Mouse (Mus musculus) midbrain, embryonic 12.5 days (tissue): Measurements from ENCODE around the gene Gm45021. TPM values are rescaled to one million over a fixed set of nuclear protein-coding genes. Genes with fewer than 3 reads are reported as not detected.
A peak's percentile ranks its signal among the peaks of the same experiment; 100 is the strongest.

Source experiments
- ATAC-seq: fragments of 200-750 bp; cut with Nextera tagmentation; 2 replicates; pipeline ENCODE4 v1.8.0; 2017; ENCODE audit warnings: low read depth, moderate TSS enrichment, moderate library complexity; ENCODE audit not compliant: low FRiP score
- H3K27ac ChIP-seq: fragments of 300-500 bp; sonication (generic); replicated peaks from 2 replicates; pipeline ENCODE4 v1.5.1; 2016; ENCODE audit warnings: mild to moderate bottlenecking
- H3K27me3 ChIP-seq: fragments of 300-500 bp; sonication (generic); 2 replicates; pipeline ENCODE4 v1.6.1; 2016; ENCODE audit warnings: mild to moderate bottlenecking
- H3K36me3 ChIP-seq: fragments of 300-500 bp; sonication (generic); 2 replicates; pipeline ENCODE4 v1.6.1; 2016
- H3K4me1 ChIP-seq: fragments of 300-500 bp; sonication (generic); 2 replicates; pipeline ENCODE4 v1.6.1; 2016
- H3K4me2 ChIP-seq: fragments of 300-500 bp; sonication (generic); replicated peaks from 2 replicates; pipeline ENCODE4 v1.6.1; 2016; ENCODE audit warnings: mild to moderate bottlenecking, moderate library complexity
- H3K4me3 ChIP-seq: fragments of 300-500 bp; sonication (generic); 2 replicates; pipeline ENCODE4 v1.5.1; 2016; ENCODE audit warnings: mild to moderate bottlenecking
- H3K9ac ChIP-seq: fragments of 300-500 bp; sonication (generic); replicated peaks from 2 replicates; pipeline ENCODE4 v1.6.1; 2016; ENCODE audit warnings: mild to moderate bottlenecking, moderate library complexity
- H3K9me3 ChIP-seq: fragments of 300-500 bp; sonication (generic); 2 replicates; pipeline ENCODE4 v1.6.1; 2016; ENCODE audit warnings: mild to moderate bottlenecking
- WGBS: fragments of 180-500 bp; shearing (Covaris S2); methylation state at CpG from one replicate; pipeline ENCODE4 v1.1.7; 2016; 5-methylcytosine and 5-hydroxymethylcytosine counted together
- polyA plus RNA-seq: library from polyadenylated mRNA; unstranded; fragments of >200 nt; fragmentation: Nextera tagmentation; extraction: Ambion mirVana; gene quantifications from 2 replicates; pipeline ENCODE4 v1.2.1, GENCODE M21; 2016

The Gm45021 gene
- polyA plus RNA-seq, 1 experiment from 2014 or later, result not detected

DNA sequence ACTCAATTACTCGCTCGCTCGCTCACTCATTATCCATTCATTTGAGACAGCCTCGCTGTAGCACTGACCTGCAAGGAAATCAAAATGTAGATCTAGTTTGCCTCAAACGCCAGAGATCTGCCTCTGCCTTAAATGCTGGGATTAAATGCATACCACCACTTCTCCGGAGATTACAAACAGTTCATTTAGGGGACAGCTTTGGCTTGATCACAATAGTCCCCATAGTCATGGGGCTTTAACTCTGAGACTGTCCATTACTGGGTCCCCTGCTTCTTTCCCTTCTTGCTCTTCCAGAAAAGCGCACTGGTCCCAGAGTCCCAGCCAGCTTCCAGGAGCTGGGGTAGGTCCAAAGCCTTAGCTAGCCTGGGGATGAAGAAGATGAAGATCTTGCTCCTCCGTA, 37.1 kb downstream of the Gm45021 start, which contains the start of gene AI854703:
Gene AI854703 (plus strand): TSS at position 301 of the 400 bp plus-strand sequence.
- H3K4me1 ChIP-seq, result peaks cover 20% of the 10 kb centered on the region
- H3K4me3 ChIP-seq, result peak within 1 kb of the TSS; percentile 44
- no peak within 1 kb of the TSS for H3K27ac ChIP-seq
- peak within 1 kb of the TSS; percentile 40 for H3K9ac ChIP-seq
- 24% methylated on average over 8 of the region's 8 CpGs for WGBS
- H3K36me3 ChIP-seq, result peaks cover 3% of the 10 kb centered on the region; the same call in 1 of the 2 replicates
- ATAC-seq, result no peak
- peaks cover 58% of the 10 kb centered on the region for H3K27me3 ChIP-seq
- peak within 1 kb of the TSS; percentile 71 for H3K4me2 ChIP-seq
- no peaks in the 10 kb centered on the region for H3K9me3 ChIP-seq

DNA sequence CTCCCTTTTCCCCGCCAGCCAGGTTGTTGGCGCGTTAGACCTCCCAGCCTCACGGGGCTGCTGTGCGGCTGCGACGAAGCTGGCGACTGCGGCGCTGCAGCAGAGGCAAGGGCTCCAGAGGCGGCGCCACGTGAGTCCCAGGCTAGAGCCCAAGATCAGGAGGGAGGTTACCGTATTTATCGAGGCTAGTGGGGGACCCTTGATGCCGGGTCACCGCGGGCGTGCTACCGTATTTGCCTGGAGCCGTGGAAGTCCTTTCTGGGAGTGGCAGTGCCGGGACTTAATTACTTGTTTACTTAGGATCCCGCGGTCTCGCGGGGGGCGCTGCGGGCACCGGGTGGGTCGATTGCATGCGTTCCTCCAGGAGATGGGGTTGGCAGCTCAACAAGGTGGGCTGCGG, 37.6 kb downstream of the Gm45021 start:
- under 1% methylated on average over 32 of the region's 32 CpGs for WGBS
- no peaks in the 10 kb centered on the region for H3K36me3 ChIP-seq
- no peak overlapping the region for H3K27ac ChIP-seq
- peak; percentile 41 for ATAC-seq
- H3K4me3 ChIP-seq, result peak overlapping the region; percentile 44
- H3K27me3 ChIP-seq, result peaks cover 58% of the 10 kb centered on the region
- peak overlapping the region; percentile 71 for H3K4me2 ChIP-seq
- H3K9me3 ChIP-seq, result no peaks in the 10 kb centered on the region
- peak overlapping the region; percentile 40 for H3K9ac ChIP-seq
- peaks cover 20% of the 10 kb centered on the region for H3K4me1 ChIP-seq

DNA sequence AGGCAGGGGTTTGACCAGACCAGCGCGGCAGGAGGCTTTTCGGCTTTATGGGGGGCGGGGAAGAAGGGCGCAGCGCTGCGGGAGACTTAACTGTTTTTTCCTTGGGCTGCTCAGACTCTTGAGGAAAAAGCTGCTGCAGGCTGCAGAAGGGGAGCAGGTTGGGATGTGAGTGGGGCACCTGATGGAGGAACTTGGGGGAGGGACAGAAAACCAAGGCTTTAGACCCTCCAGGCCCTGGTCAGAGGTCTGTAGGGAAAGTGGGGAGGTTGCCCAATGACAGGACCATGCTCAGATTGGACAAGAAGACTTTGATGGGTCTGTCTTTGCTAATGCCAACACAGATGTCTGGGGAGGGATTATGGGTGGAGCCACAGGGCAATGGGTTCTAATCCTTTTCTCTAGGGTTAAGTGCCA, 38.1 kb downstream of the Gm45021 start:
- Histone ChIP-seq H3K9me3 (no peaks in the 10 kb centered on the region), H3K27me3 (peaks cover 58% of the 10 kb centered on the region), H3K4me2 (peak overlapping the region; percentile 71), H3K27ac (no peak overlapping the region), H3K36me3 (no peaks in the 10 kb centered on the region), H3K4me1 (peaks cover 20% of the 10 kb centered on the region), H3K4me3 (peak overlapping the region; percentile 44), H3K9ac (peak overlapping the region; percentile 40; the same call in 1 of the 2 replicates)
- WGBS, result 4% methylated on average over 7 of the region's 7 CpGs
- no peak for ATAC-seq

- no peak overlapping the region for H3K4me2 ChIP-seq
- H3K27ac ChIP-seq, result no peak overlapping the region
- 83% methylated on average over 3 of the region's 3 CpGs for whole genome bisulfite sequencing
- no peak for ATAC-seq
- peaks cover 58% of the 10 kb centered on the region for H3K27me3 ChIP-seq
- H3K4me1 ChIP-seq, result peaks cover 20% of the 10 kb centered on the region
- no peak overlapping the region for H3K4me3 ChIP-seq
- H3K9ac ChIP-seq, result no peak overlapping the region
- H3K9me3 ChIP-seq, result no peaks in the 10 kb centered on the region
- no peaks in the 10 kb centered on the region for H3K36me3 ChIP-seq
Observed at GRCm38 (mm10) chr6:48628377-48628776, 39.0 kb downstream of the Gm45021 start.

DNA sequence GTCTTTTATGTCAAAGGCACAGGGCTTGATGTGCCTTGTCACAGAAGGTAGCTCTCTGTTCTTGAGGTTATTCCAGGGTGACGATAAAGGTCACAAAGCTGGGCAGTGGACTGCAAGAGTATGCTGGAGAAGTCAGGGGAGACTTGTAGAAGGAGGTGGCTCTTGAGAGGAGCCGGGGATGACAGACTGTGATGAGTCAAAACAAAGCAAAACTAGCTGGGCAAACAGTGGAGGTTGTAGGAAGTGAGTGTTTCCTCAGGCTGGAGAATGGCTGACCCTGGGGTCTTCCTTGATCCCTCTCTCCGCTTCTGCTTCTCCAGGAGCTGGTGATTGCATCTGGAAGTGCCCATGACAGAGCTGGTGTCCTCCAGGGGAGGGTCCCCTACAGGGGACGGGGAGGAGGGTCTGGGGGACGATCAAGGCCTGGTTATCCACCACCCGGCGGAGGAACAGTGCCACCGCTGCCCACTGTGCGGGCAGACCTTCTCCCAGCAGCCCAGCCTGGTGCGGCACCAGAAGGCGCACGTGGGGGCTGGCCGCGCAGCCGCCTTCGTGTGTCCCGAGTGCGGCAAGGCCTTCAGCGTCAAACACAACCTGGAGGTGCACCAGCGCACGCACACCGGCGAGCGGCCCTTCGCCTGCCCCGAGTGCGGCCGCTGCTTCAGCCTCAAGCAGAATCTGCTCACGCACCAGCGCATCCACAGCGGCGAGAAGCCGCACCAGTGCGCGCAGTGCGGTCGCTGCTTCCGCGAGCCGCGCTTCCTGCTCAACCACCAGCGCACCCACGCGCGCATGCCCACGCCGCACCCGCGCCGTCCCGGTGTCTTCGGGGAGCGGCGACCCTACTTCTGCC, 39.6 kb downstream of the Gm45021 start:
- H3K27me3 ChIP-seq, result peaks cover 58% of the 10 kb centered on the region
- H3K9ac ChIP-seq, result peak overlapping the region; percentile 34; the same call in 1 of the 2 replicates
- WGBS, result 11% methylated on average over 51 of the region's 54 CpGs
- H3K9me3 ChIP-seq, result no peaks in the 10 kb centered on the region
- H3K27ac ChIP-seq, result no peak overlapping the region
- peak overlapping the region; percentile 45 for H3K4me3 ChIP-seq
- H3K36me3 ChIP-seq, result no peaks in the 10 kb centered on the region
- ATAC-seq, result peak; percentile 47; the same call in 1 of the 2 replicates
- peak overlapping the region; percentile 67 for H3K4me2 ChIP-seq
- H3K4me1 ChIP-seq, result peaks cover 20% of the 10 kb centered on the region

- H3K9ac ChIP-seq, result peak overlapping the region; percentile 34; the same call in 1 of the 2 replicates
- no peaks in the 10 kb centered on the region for H3K36me3 ChIP-seq
- peaks cover 58% of the 10 kb centered on the region for H3K27me3 ChIP-seq
- peak overlapping the region; percentile 45 for H3K4me3 ChIP-seq
- peak; percentile 19; the same call in 1 of the 2 replicates for ATAC-seq
- H3K4me2 ChIP-seq, result peak overlapping the region; percentile 67
- 22% methylated on average over 13 of the region's 13 CpGs for WGBS
- no peaks in the 10 kb centered on the region for H3K9me3 ChIP-seq
- no peak overlapping the region for H3K27ac ChIP-seq
- H3K4me1 ChIP-seq, result peaks cover 20% of the 10 kb centered on the region
Observed at GRCm38 (mm10) chr6:48629661-48630034, 40.2 kb downstream of the Gm45021 start.

DNA sequence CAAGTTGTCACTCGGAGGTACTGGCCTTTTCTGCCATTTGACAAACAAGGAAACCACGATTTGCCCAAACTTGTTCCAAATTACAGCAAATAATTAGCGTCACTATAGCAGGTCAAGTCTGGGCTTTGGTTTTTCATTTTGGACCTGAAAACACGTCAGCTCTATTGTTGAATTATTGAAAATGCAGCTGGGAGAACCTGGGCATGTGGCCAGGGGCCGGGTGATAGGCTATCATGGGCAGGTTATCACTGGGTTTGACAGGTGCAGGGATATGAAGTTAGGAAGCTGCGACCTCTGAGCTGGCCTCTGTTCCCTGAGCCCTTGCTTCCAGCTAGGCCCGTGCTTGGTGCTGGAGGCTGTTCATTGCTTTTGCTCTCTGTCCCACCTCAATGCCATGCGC, 41.4 kb downstream of the Gm45021 start:
- Histone ChIP-seq H3K27ac (no peak overlapping the region), H3K9me3 (no peaks in the 10 kb centered on the region), H3K27me3 (peaks cover 49% of the 10 kb centered on the region), H3K9ac (no peak overlapping the region), H3K36me3 (no peaks in the 10 kb centered on the region), H3K4me3 (no peak overlapping the region), H3K4me1 (peaks cover 20% of the 10 kb centered on the region), H3K4me2 (no peak overlapping the region)
- 92% methylated on average over 8 of the region's 8 CpGs for WGBS
- ATAC-seq, result no peak

DNA sequence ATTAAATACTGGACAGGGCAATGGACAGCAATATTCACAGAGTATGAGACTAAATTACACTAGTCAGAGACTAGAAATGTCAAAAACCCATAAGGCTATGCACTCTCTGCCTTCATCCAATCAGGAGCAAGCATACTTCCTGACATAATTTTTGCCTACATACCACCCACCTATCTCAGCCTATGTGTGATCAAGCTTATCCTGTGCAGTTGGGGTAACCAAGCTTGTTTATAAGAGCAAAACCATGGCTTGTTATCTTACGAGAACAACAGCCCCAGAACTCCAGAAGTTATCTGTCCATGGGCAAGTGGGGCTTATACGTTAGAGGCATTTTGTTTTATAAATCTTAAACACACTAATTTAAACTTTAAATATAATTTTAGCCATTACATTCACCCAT, 45.7 kb downstream of the Gm45021 start:
- Histone ChIP-seq H3K4me1 (no peaks in the 10 kb centered on the region), H3K4me2 (no peak overlapping the region), H3K27ac (no peak overlapping the region), H3K36me3 (no peaks in the 10 kb centered on the region), H3K9me3 (no peaks in the 10 kb centered on the region), H3K9ac (no peak overlapping the region), H3K27me3 (peaks cover 9% of the 10 kb centered on the region), H3K4me3 (no peak overlapping the region)
- no peak for ATAC-seq
- WGBS, result 88% methylated on average over 2 of the region's 2 CpGs

DNA sequence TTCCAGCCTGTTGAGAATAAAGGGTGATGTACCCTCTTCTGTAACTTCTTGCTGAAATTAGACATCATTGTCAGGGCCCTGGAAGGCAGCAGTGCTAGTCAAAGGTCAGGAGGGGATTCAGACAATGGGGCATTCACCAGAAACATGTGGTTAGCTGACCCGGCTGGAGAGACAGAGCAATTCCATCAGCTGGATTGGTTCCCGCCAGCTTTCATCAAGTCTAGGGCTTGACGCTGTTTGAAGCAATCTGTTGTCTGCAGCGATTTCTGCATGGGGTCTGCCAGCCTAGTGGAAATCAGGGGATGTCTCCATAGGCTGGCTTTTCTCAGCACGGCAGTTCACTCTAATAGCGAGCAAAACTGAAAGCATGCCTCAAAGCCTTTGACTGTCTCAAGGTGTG, 47.1 kb downstream of the Gm45021 start:
- H3K4me2 ChIP-seq, result no peak overlapping the region
- no peaks in the 10 kb centered on the region for H3K9me3 ChIP-seq
- H3K36me3 ChIP-seq, result no peaks in the 10 kb centered on the region
- H3K27me3 ChIP-seq, result no peaks in the 10 kb centered on the region
- H3K4me3 ChIP-seq, result no peak overlapping the region
- 43% methylated on average over 6 of the region's 6 CpGs for WGBS
- ATAC-seq, result no peak
- H3K9ac ChIP-seq, result no peak overlapping the region
- H3K4me1 ChIP-seq, result no peaks in the 10 kb centered on the region
- H3K27ac ChIP-seq, result no peak overlapping the region

DNA sequence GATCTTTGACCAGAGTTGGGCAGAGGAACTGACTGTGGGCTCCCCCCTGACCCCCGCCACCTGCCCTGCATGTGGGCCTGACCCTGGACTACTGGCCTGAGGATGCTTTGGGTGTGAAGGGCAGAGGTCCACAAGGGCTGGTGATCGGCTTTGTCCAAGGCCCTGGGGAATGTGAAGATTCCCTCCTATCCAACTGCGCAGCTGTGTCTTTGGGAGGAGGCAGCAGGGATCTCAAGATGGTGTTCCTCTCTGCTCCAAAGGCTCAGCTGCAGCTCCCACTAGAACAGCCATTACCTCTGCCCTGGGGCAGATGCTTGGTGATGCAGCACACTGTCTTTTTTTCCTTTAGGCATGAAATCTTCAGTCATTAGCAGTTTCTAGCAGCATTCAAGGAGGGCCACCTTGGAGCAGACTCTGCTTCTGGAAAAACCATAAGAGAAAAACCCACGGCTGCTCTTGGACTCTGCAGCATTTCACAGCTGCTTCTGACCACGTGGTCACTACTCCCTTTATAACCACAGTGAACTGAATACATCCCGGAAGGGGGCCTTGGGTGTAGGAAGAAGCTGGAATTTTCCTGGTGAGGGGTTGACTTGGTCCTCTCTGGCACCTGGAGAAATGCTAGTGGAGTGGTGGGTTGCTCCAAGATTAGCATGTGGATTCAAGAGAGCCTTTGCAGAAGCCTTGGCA, 48.5 kb downstream of the Gm45021 start:
- no peak overlapping the region for H3K9ac ChIP-seq
- no peaks in the 10 kb centered on the region for H3K4me1 ChIP-seq
- H3K27me3 ChIP-seq, result no peaks in the 10 kb centered on the region
- no peak overlapping the region for H3K4me3 ChIP-seq
- H3K4me2 ChIP-seq, result no peak overlapping the region
- H3K36me3 ChIP-seq, result no peaks in the 10 kb centered on the region
- H3K9me3 ChIP-seq, result no peaks in the 10 kb centered on the region
- no peak for ATAC-seq
- 68% methylated on average over 6 of the region's 6 CpGs for WGBS
- H3K27ac ChIP-seq, result no peak overlapping the region

DNA sequence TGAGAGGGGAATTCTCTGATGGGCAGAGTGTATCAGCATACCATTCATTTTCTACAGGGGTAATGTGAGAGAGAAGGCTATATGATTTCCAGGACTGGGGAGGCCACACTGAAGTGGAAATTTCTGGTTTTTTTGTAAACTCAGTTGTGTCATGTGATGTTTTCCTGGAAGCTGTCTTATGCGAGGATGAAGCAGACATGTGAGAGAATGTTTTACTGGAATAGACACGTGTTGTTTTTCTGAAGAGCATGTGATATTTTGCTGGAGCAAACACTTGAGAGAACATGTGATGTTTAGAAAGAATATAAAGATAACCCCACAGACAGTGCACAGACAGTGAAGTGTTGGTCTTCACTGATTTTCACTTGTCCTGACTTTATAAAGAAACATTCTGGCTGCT, 49.1 kb downstream of the Gm45021 start:
- Histone ChIP-seq H3K27me3 (no peaks in the 10 kb centered on the region), H3K27ac (no peak overlapping the region), H3K4me3 (no peak overlapping the region), H3K4me2 (no peak overlapping the region), H3K9ac (no peak overlapping the region), H3K9me3 (no peaks in the 10 kb centered on the region), H3K4me1 (no peaks in the 10 kb centered on the region), H3K36me3 (no peaks in the 10 kb centered on the region)
- ATAC-seq, result no peak
- WGBS, result 84% methylated on average over 2 of the region's 2 CpGs

GRCm38 (mm10) chr6:48641391-48641790, 52.0 kb downstream of the Gm45021 start:
- H3K27me3 ChIP-seq, result 0 out of 2 replicates have a peak, but pooled peaks cover 5% of the 10 kb centered on the region
- H3K9me3 ChIP-seq, result no peaks in the 10 kb centered on the region
- H3K4me2 ChIP-seq, result no peak overlapping the region
- no peak overlapping the region for H3K4me3 ChIP-seq
- H3K27ac ChIP-seq, result no peak overlapping the region
- no peak overlapping the region for H3K9ac ChIP-seq
- peaks cover 2% of the 10 kb centered on the region; the same call in 1 of the 2 replicates for H3K4me1 ChIP-seq
- 81% methylated on average over 6 of the region's 6 CpGs for WGBS
- no peaks in the 10 kb centered on the region for H3K36me3 ChIP-seq
- no peak for ATAC-seq
